Mouse (Mus musculus): Measurements from ENCODE around the gene Cdc5l. TPM values are rescaled to one million over a fixed set of nuclear protein-coding genes. Genes with fewer than 3 reads are reported as not detected.

The Cdc5l gene
- 78.8 and 82.5 TPM in 2 replicates for polyA plus RNA-seq (2015; fragmentation: Nextera tagmentation; extraction: Ambion mirVana)

GRCm38 (mm10) chr17:45433419-45434261 lies at the start of gene Cdc5l:
TSS of gene Cdc5l (minus strand) at chr17:45433737.
- peak within 1 kb of the TSS; percentile 90 for H3K9ac ChIP-seq
- H3K36me3 ChIP-seq, result peaks cover 16% of the 10 kb centered on the region
- under 1% methylated on average over 73 of the region's 73 CpGs for WGBS
- peak within 1 kb of the TSS; percentile 84 for H3K4me2 ChIP-seq (replicated peaks)
- peak within 1 kb of the TSS; percentile 95 for H3K27ac ChIP-seq
- peak; percentile 99 for ATAC-seq (ENCODE audit: low FRiP score, low read depth)
- H3K4me3 ChIP-seq, result peak within 1 kb of the TSS; percentile 69
- H3K9me3 ChIP-seq, result no peaks in the 10 kb centered on the region
- peaks cover 24% of the 10 kb centered on the region for H3K4me1 ChIP-seq
- no peaks in the 10 kb centered on the region for H3K27me3 ChIP-seq

- whole genome bisulfite sequencing, result 23% methylated on average over 2 of the region's 2 CpGs
- Histone ChIP-seq H3K4me2 (replicated peaks) (no peak overlapping the region), H3K36me3 (no peaks in the 10 kb centered on the region), H3K4me1 (no peaks in the 10 kb centered on the region), H3K4me3 (no peak overlapping the region), H3K27me3 (peaks cover 19% of the 10 kb centered on the region), H3K27ac (no peak overlapping the region), H3K9me3 (peaks cover 4% of the 10 kb centered on the region; the same call in 1 of the 2 replicates), H3K9ac (no peak overlapping the region)
- ATAC-seq (ENCODE audit: low FRiP score, low read depth), result no peak
Observed at GRCm38 (mm10) chr17:45480429-45480828, 46.9 kb upstream of the Cdc5l start.

- H3K36me3 ChIP-seq, result no peaks in the 10 kb centered on the region
- peaks cover 30% of the 10 kb centered on the region for H3K27me3 ChIP-seq
- 0 out of 2 replicates have a peak, but pooled peaks cover 8% of the 10 kb centered on the region for H3K4me1 ChIP-seq
- no peak for ATAC-seq (ENCODE audit: low FRiP score, low read depth)
- no peak overlapping the region for H3K27ac ChIP-seq
- peaks cover 4% of the 10 kb centered on the region; the same call in 1 of the 2 replicates for H3K9me3 ChIP-seq
- 21% methylated on average over 12 of the region's 12 CpGs for WGBS
- H3K4me2 ChIP-seq (replicated peaks), result no peak overlapping the region
- no peak overlapping the region for H3K4me3 ChIP-seq
- no peak overlapping the region for H3K9ac ChIP-seq
Observed at GRCm38 (mm10) chr17:45478234-45478825, 44.8 kb upstream of the Cdc5l start.

- Histone ChIP-seq H3K27me3 (peaks cover 34% of the 10 kb centered on the region), H3K4me1 (0 out of 2 replicates have a peak, but pooled peaks cover 8% of the 10 kb centered on the region), H3K9me3 (no peaks in the 10 kb centered on the region), H3K36me3 (no peaks in the 10 kb centered on the region), H3K4me3 (peak within 1 kb of the TSS; percentile 47), H3K4me2 (replicated peaks) (peak within 1 kb of the TSS; percentile 65), H3K27ac (no peak within 1 kb of the TSS), H3K9ac (peak within 1 kb of the TSS; percentile 48)
- WGBS, result 7% methylated on average over 30 of the region's 30 CpGs
- ATAC-seq (ENCODE audit: low FRiP score, low read depth), result peak; percentile 70
Observed at GRCm38 (mm10) chr17:45474669-45475465, 41.3 kb upstream of the Cdc5l start, which contains the start of gene Spats1. TSS of gene Spats1 (minus strand) at chr17:45475415.

GRCm38 (mm10) chr17:45474146-45474545 lies 40.6 kb upstream of the Cdc5l start:
- no peak for ATAC-seq (ENCODE audit: low FRiP score, low read depth)
- Histone ChIP-seq H3K27ac (no peak overlapping the region), H3K4me1 (0 out of 2 replicates have a peak, but pooled peaks cover 8% of the 10 kb centered on the region), H3K27me3 (peaks cover 34% of the 10 kb centered on the region), H3K4me2 (replicated peaks) (peak overlapping the region; percentile 65), H3K9ac (peak overlapping the region; percentile 48), H3K36me3 (no peaks in the 10 kb centered on the region), H3K4me3 (peak overlapping the region; percentile 47), H3K9me3 (no peaks in the 10 kb centered on the region)
- WGBS, result 73% methylated on average over 8 of the region's 8 CpGs

GRCm38 (mm10) chr17:45473667-45474066 lies 40.1 kb upstream of the Cdc5l start:
- Histone ChIP-seq H3K4me2 (replicated peaks) (no peak overlapping the region), H3K9ac (no peak overlapping the region), H3K27me3 (peaks cover 34% of the 10 kb centered on the region), H3K4me3 (no peak overlapping the region), H3K9me3 (no peaks in the 10 kb centered on the region), H3K27ac (no peak overlapping the region), H3K4me1 (0 out of 2 replicates have a peak, but pooled peaks cover 8% of the 10 kb centered on the region), H3K36me3 (no peaks in the 10 kb centered on the region)
- no peak for ATAC-seq (ENCODE audit: low FRiP score, low read depth)
- 77% methylated on average over 6 of the region's 6 CpGs for WGBS

GRCm38 (mm10) chr17:45470726-45471125 lies 37.2 kb upstream of the Cdc5l start:
- Histone ChIP-seq H3K4me2 (replicated peaks) (no peak overlapping the region), H3K27me3 (peaks cover 17% of the 10 kb centered on the region), H3K4me3 (no peak overlapping the region), H3K27ac (no peak overlapping the region), H3K9me3 (0 out of 2 replicates have a peak, but pooled peaks cover 9% of the 10 kb centered on the region), H3K36me3 (no peaks in the 10 kb centered on the region), H3K9ac (no peak overlapping the region), H3K4me1 (0 out of 2 replicates have a peak, but pooled peaks cover 8% of the 10 kb centered on the region)
- ATAC-seq (ENCODE audit: low FRiP score, low read depth), result no peak
- 80% methylated on average over 7 of the region's 7 CpGs for WGBS

- no peaks in the 10 kb centered on the region for H3K36me3 ChIP-seq
- H3K9me3 ChIP-seq, result 0 out of 2 replicates have a peak, but pooled peaks cover 9% of the 10 kb centered on the region
- ATAC-seq (ENCODE audit: low FRiP score, low read depth), result no peak
Observed at GRCm38 (mm10) chr17:45468302-45468701, 34.8 kb upstream of the Cdc5l start.

GRCm38 (mm10) chr17:45466701-45467100 lies 33.2 kb upstream of the Cdc5l start:
- Histone ChIP-seq H3K4me2 (replicated peaks) (no peak overlapping the region), H3K27me3 (no peaks in the 10 kb centered on the region), H3K9ac (no peak overlapping the region), H3K27ac (no peak overlapping the region), H3K9me3 (0 out of 2 replicates have a peak, but pooled peaks cover 9% of the 10 kb centered on the region), H3K4me3 (no peak overlapping the region), H3K4me1 (no peaks in the 10 kb centered on the region), H3K36me3 (no peaks in the 10 kb centered on the region; the same call in 1 of the 2 replicates)
- no peak for ATAC-seq (ENCODE audit: low FRiP score, low read depth)
- 60% methylated on average over 2 of the region's 2 CpGs for WGBS

More at GRCm38 (mm10) chr17:45468302-45468701, 34.8 kb upstream of the Cdc5l start:
- Histone ChIP-seq H3K27me3 (0 out of 2 replicates have a peak, but pooled peaks cover 3% of the 10 kb centered on the region), H3K4me1 (no peaks in the 10 kb centered on the region), H3K27ac (no peak overlapping the region), H3K9ac (no peak overlapping the region), H3K4me3 (no peak overlapping the region), H3K4me2 (replicated peaks) (no peak overlapping the region)
- 84% methylated on average over 5 of the region's 5 CpGs for WGBS

GRCm38 (mm10) chr17:45464255-45464654 lies 30.7 kb upstream of the Cdc5l start:
- no peaks in the 10 kb centered on the region for H3K4me1 ChIP-seq
- 88% methylated on average over 9 of the region's 9 CpGs for WGBS
- no peak overlapping the region for H3K4me2 ChIP-seq (replicated peaks)
- H3K9ac ChIP-seq, result no peak overlapping the region
- no peak overlapping the region for H3K27ac ChIP-seq
- H3K36me3 ChIP-seq, result no peaks in the 10 kb centered on the region; the same call in 1 of the 2 replicates
- no peak overlapping the region for H3K4me3 ChIP-seq
- H3K9me3 ChIP-seq, result 0 out of 2 replicates have a peak, but pooled peaks cover 9% of the 10 kb centered on the region
- H3K27me3 ChIP-seq, result no peaks in the 10 kb centered on the region
- no peak for ATAC-seq (ENCODE audit: low FRiP score, low read depth)

GRCm38 (mm10) chr17:45462506-45462905 lies 29.0 kb upstream of the Cdc5l start:
- H3K9me3 ChIP-seq, result 0 out of 2 replicates have a peak, but pooled peaks cover 3% of the 10 kb centered on the region
- no peak overlapping the region for H3K4me3 ChIP-seq
- H3K4me1 ChIP-seq, result no peaks in the 10 kb centered on the region
- H3K27me3 ChIP-seq, result no peaks in the 10 kb centered on the region
- no peak overlapping the region for H3K9ac ChIP-seq
- H3K4me2 ChIP-seq (replicated peaks), result no peak overlapping the region
- H3K36me3 ChIP-seq, result peaks cover 5% of the 10 kb centered on the region; the same call in 1 of the 2 replicates
- ATAC-seq (ENCODE audit: low FRiP score, low read depth), result no peak
- WGBS, result 80% methylated on average over 4 of the region's 4 CpGs
- H3K27ac ChIP-seq, result no peak overlapping the region

Data from limb, embryonic 13.5 days (tissue).